Mouse (Mus musculus) left cerebral cortex, adult 2 months (tissue): ENCODE data around the gene Gm21970. TPM values are rescaled to one million over a fixed set of nuclear protein-coding genes. Genes with fewer than 3 reads are reported as not detected.

Experiments
- DNase-seq, 2 experiments: peaks; one replicate each; pipeline ENCODE4 v3.0.0; 2021 to 2022; ENCODE audit warnings: low spot score in 2 of 2, mixed read lengths in 1 of 2; ENCODE audit errors: extremely low spot score in 1 of 2
- H3K27ac ChIP-seq: fragments of 200-600 bp; 2 replicates; pipeline ENCODE4 v1.8.1; 2022
- H3K4me3 ChIP-seq: fragments of 200-600 bp; 2 replicates; pipeline ENCODE4 v1.8.1; 2022
- CTCF ChIP-seq: fragments of 200-600 bp; IDR thresholded peaks from 2 replicates; pipeline ENCODE4 v1.8.1; 2022; ENCODE audit warnings: antibody characterized with exemption, mild to moderate bottlenecking, moderate library complexity
- intact Hi-C: fragments of 180-260 bp; cut with DNase I; formaldehyde crosslinking; loops from one replicate; pipeline ENCODE4 v1.15.1; 2025
- total RNA-seq, 2 experiments: library from RNA; stranded (reverse); gene quantifications; 2 replicates each; pipeline ENCODE4 v1.2.3; 2021

The Gm21970 gene
- total RNA-seq, 2 experiments from 2014 or later: not detected

- H3K27ac ChIP-seq: no peak overlapping the region
- intact Hi-C loops: no loop called here
- no peak overlapping the region for H3K4me3 ChIP-seq
Measured at GRCm38 (mm10) chr16:91447512-91447900, 56.0 kb downstream of the Gm21970 start.

GRCm38 (mm10) chr16:91448088-91448487, 56.6 kb downstream of the Gm21970 start:
- no peak overlapping the region for H3K27ac ChIP-seq
- no peak for DNase-seq
- H3K4me3 ChIP-seq: no peak overlapping the region
- TF ChIP-seq CTCF: no peak
- intact Hi-C loops: no loop called here

More at GRCm38 (mm10) chr16:91447512-91447900, 56.0 kb downstream of the Gm21970 start:
- no peak for DNase-seq
- no peak for TF ChIP-seq CTCF

- H3K4me3 ChIP-seq: no peak overlapping the region
- TF ChIP-seq CTCF: no peak
- DNase-seq: no peak
- intact Hi-C loops: no loop called here
- no peak overlapping the region for H3K27ac ChIP-seq
Measured at GRCm38 (mm10) chr16:91448895-91449294, 57.4 kb downstream of the Gm21970 start.

- no peak; the same call in none of the 2 replicates for TF ChIP-seq CTCF
- Histone ChIP-seq H3K4me3 (no peak overlapping the region), H3K27ac (no peak overlapping the region)
- no peak for DNase-seq
- intact Hi-C loops: no loop called here
Measured at GRCm38 (mm10) chr16:91450137-91451064, 58.9 kb downstream of the Gm21970 start.

GRCm38 (mm10) chr16:91451949-91452348, 60.4 kb downstream of the Gm21970 start:
- no peak for TF ChIP-seq CTCF
- intact Hi-C loops: no loop called here
- Histone ChIP-seq H3K27ac (peak overlapping the region; percentile 59), H3K4me3 (no peak overlapping the region)
- DNase-seq: no peak

GRCm38 (mm10) chr16:91452363-91452896, 60.9 kb downstream of the Gm21970 start:
- TF ChIP-seq CTCF: peak; percentile 5
- H3K27ac ChIP-seq: peak overlapping the region; percentile 59
- DNase-seq: no peak
- H3K4me3 ChIP-seq: no peak overlapping the region
- intact Hi-C loops: no loop called here

- H3K4me3 ChIP-seq: no peak overlapping the region
- intact Hi-C loops: no loop called here
- TF ChIP-seq CTCF: no peak
Measured at GRCm38 (mm10) chr16:91455868-91456267, 64.3 kb downstream of the Gm21970 start.

GRCm38 (mm10) chr16:91458301-91458746, 66.8 kb downstream of the Gm21970 start:
- Histone ChIP-seq H3K27ac (no peak overlapping the region), H3K4me3 (no peak overlapping the region)
- TF ChIP-seq CTCF: no peak
- intact Hi-C loops: no loop called here
- no peak for DNase-seq

More at GRCm38 (mm10) chr16:91455868-91456267, 64.3 kb downstream of the Gm21970 start:
- no peak for DNase-seq
- H3K27ac ChIP-seq: no peak overlapping the region

GRCm38 (mm10) chr16:91458976-91459375, 67.5 kb downstream of the Gm21970 start:
- no peak overlapping the region for H3K27ac ChIP-seq
- TF ChIP-seq CTCF: no peak
- intact Hi-C loops: no loop called here
- no peak overlapping the region for H3K4me3 ChIP-seq
- no peak for DNase-seq

GRCm38 (mm10) chr16:91459396-91459795, 67.9 kb downstream of the Gm21970 start:
- intact Hi-C loops: no loop called here
- TF ChIP-seq CTCF: no peak
- Histone ChIP-seq H3K27ac (no peak overlapping the region), H3K4me3 (no peak overlapping the region)
- DNase-seq: no peak

- Histone ChIP-seq H3K27ac (no peak overlapping the region), H3K4me3 (no peak overlapping the region)
- intact Hi-C loops: loop anchor here (5.0 kb wide), 1 partner anchor 103 kb away; no protein-coding TSS in a partner anchor
- DNase-seq: no peak
- TF ChIP-seq CTCF: peak; percentile 44
Measured at GRCm38 (mm10) chr16:91459841-91460370, 68.4 kb downstream of the Gm21970 start.

GRCm38 (mm10) chr16:91461066-91461638, 69.6 kb downstream of the Gm21970 start:
- Histone ChIP-seq H3K4me3 (no peak overlapping the region), H3K27ac (no peak overlapping the region; the same call in 1 of the 2 replicates)
- no peak for DNase-seq
- intact Hi-C loops: loop anchor here (5.0 kb wide), 1 partner anchor 104 kb away; no protein-coding TSS in a partner anchor
- no peak for TF ChIP-seq CTCF
